Mouse (Mus musculus) Patski (cell line): Measurements from ENCODE around the gene Crtap. TPM values are rescaled to one million over a fixed set of nuclear protein-coding genes. Genes with fewer than 3 reads are reported as not detected.

Source experiments
- ATAC-seq: fragments of 100-300 bp; one replicate; pipeline ENCODE4 v1.8.0; 2021
- CTCF ChIA-PET: fragments of 350-600 bp; sonication (Branson Sonifier 250); formaldehyde crosslinking; loops from one replicate; lab custom pipeline; 2022; ENCODE audit warnings: inconsistent platforms; lab: Charles Lee
- POLR2A ChIA-PET: fragments of 350-600 bp; sonication (Branson Sonifier 250); formaldehyde crosslinking; loops from one replicate; lab custom pipeline; 2022; ENCODE audit warnings: antibody characterized with exemption, inconsistent platforms; lab: Charles Lee
- DNase-seq: peaks from one replicate; pipeline ENCODE4 v3.0.0-alpha.2; 2011; ENCODE audit warnings: low read depth, low spot score
- H3K27me3 ChIP-seq: fragments of 371-371 bp; one replicate; pipeline ENCODE4 v1.5.1; 2021
- CTCF ChIP-seq: fragments of 100-300 bp; IDR thresholded peaks from one replicate; pipeline ENCODE4 v1.5.1; 2021
- in situ Hi-C: fragments of 300-500 bp; cut with MboI; formaldehyde crosslinking; loops from 3 replicates; pipeline ENCODE4 v1.11.1; 2018; ENCODE audit warnings: low pct_unique_long_range_greater_than_20kb, mixed read lengths
- polyA plus RNA-seq: library from polyadenylated mRNA; unstranded; gene quantifications from one replicate; pipeline ENCODE4 v1.2.3, GENCODE M21; 2021

Gene Crtap
- polyA plus RNA-seq, 1 experiment from 2014 or later, result 179 TPM

- no peak for TF ChIP-seq CTCF
- in situ Hi-C loops, result loop anchor here (5.0 kb wide), 2 partner anchors 80 to 165 kb away; no protein-coding TSS in a partner anchor
- ChIA-PET POLR2A (no interaction called here), CTCF (interaction anchor here (0.9 to 3.3 kb wide), 10 partner anchors 9 to 94 kb away, joined by 3 to 24 read pairs (median 4); no protein-coding TSS in a partner anchor)
- DNase-seq (no peak), ATAC-seq (no peak)
- no peaks in the 10 kb centered on the region for H3K27me3 ChIP-seq
Observed at GRCm38 (mm10) chr9:114416646-114417517, 26.4 kb upstream of the Crtap start.

GRCm38 (mm10) chr9:114415701-114416100 is 25.2 kb upstream of the Crtap start:
- ChIA-PET CTCF (interaction anchor here (0.8 to 3.3 kb wide), 11 partner anchors 8 to 169 kb away, joined by 3 to 24 read pairs (median 3); partner anchors contain the start of genes Glb1 and Tmppe), POLR2A (no interaction called here)
- DNase-seq, result no peak
- no peaks in the 10 kb centered on the region for H3K27me3 ChIP-seq
- ATAC-seq, result no peak
- peak; percentile 89 for TF ChIP-seq CTCF
- in situ Hi-C loops, result loop anchor here (5.0 kb wide), 2 partner anchors 82 to 167 kb away; no protein-coding TSS in a partner anchor

- in situ Hi-C loops, result no loop called here
- DNase-seq (no peak), ATAC-seq (no peak)
- H3K27me3 ChIP-seq, result no peaks in the 10 kb centered on the region
- no peak for TF ChIP-seq CTCF
- CTCF ChIA-PET, result interaction anchor here (1.5 kb wide), 1 partner anchor 142 kb away, joined by 3 read pairs; no protein-coding TSS in a partner anchor
- POLR2A ChIA-PET, result no interaction called here
Observed at GRCm38 (mm10) chr9:114413866-114414265, 23.4 kb upstream of the Crtap start.

- ChIA-PET CTCF (interaction anchor here (1.5 kb wide), 1 partner anchor 144 kb away, joined by 3 read pairs; no protein-coding TSS in a partner anchor), POLR2A (interaction anchor here (0.5 kb wide), 1 partner anchor 120 kb away, joined by 3 read pairs; no protein-coding TSS in a partner anchor)
- ATAC-seq (no peak), DNase-seq (no peak)
- no peak for TF ChIP-seq CTCF
- in situ Hi-C loops, result no loop called here
- no peaks in the 10 kb centered on the region for H3K27me3 ChIP-seq
Observed at GRCm38 (mm10) chr9:114412406-114412805, 21.9 kb upstream of the Crtap start.

GRCm38 (mm10) chr9:114411295-114411694 is 20.8 kb upstream of the Crtap start:
- H3K27me3 ChIP-seq, result no peaks in the 10 kb centered on the region
- no peak for ATAC-seq
- POLR2A ChIA-PET, result no interaction called here
- in situ Hi-C loops, result no loop called here
- no peak for TF ChIP-seq CTCF
- DNase-seq, result no peak
- CTCF ChIA-PET, result no interaction called here

GRCm38 (mm10) chr9:114410313-114410862 is 19.9 kb upstream of the Crtap start:
- no peak for TF ChIP-seq CTCF
- DNase-seq (no peak), ATAC-seq (peak; percentile 69)
- POLR2A ChIA-PET, result interaction anchor here (0.7 to 1.2 kb wide), 3 partner anchors 17 to 34 kb away, joined by 4 to 6 read pairs (median 5); no protein-coding TSS in a partner anchor
- in situ Hi-C loops, result no loop called here
- CTCF ChIA-PET, result interaction anchor here (1.0 kb wide), 1 partner anchor 171 kb away, joined by 3 read pairs; no protein-coding TSS in a partner anchor
- no peaks in the 10 kb centered on the region for H3K27me3 ChIP-seq

- ATAC-seq (no peak), DNase-seq (no peak)
- CTCF ChIA-PET, result interaction anchor here (1.5 to 2.3 kb wide), 3 partner anchors 9 to 176 kb away, joined by 3 to 11 read pairs (median 5); no protein-coding TSS in a partner anchor
- POLR2A ChIA-PET, result no interaction called here
- H3K27me3 ChIP-seq, result no peaks in the 10 kb centered on the region
- no peak for TF ChIP-seq CTCF
- in situ Hi-C loops, result no loop called here
Observed at GRCm38 (mm10) chr9:114407676-114408075, 17.2 kb upstream of the Crtap start.

GRCm38 (mm10) chr9:114401685-114402080 is 11.2 kb upstream of the Crtap start:
- DNase-seq (no peak), ATAC-seq (peak; percentile 31)
- ChIA-PET POLR2A (no interaction called here), CTCF (no interaction called here)
- no peak for TF ChIP-seq CTCF
- no peaks in the 10 kb centered on the region for H3K27me3 ChIP-seq
- in situ Hi-C loops, result no loop called here

- H3K27me3 ChIP-seq, result no peaks in the 10 kb centered on the region
- no peak for TF ChIP-seq CTCF
- in situ Hi-C loops, result no loop called here
- no peak for DNase-seq
- ChIA-PET CTCF (interaction anchor here (1.2 kb wide), 1 partner anchor 15 kb away, joined by 3 read pairs; no protein-coding TSS in a partner anchor), POLR2A (no interaction called here)
- ATAC-seq, result peak; percentile 86
Observed at GRCm38 (mm10) chr9:114400949-114401684, 10.6 kb upstream of the Crtap start, which contains the start of the genes Glb1 and Tmppe. Glb1 (plus strand) TSS chr9:114401076. Tmppe (plus strand) TSS chr9:114401105.

GRCm38 (mm10) chr9:114400588-114400948 is 10.1 kb upstream of the Crtap start:
- CTCF ChIA-PET, result interaction anchor here (1.2 kb wide), 1 partner anchor 15 kb away, joined by 3 read pairs; no protein-coding TSS in a partner anchor
- POLR2A ChIA-PET, result no interaction called here
- ATAC-seq (peak; percentile 40), DNase-seq (no peak)
- in situ Hi-C loops, result no loop called here
- no peak for TF ChIP-seq CTCF
- H3K27me3 ChIP-seq, result no peaks in the 10 kb centered on the region
